In genomic region chr8:108899251-108899771, GRCm38 (mm10) we compare ENCODE assay signal across 18 mouse cellular contexts.
DNase-seq lines count a peak whose midpoint lies in the region; ATAC-seq and TF ChIP-seq lines count a peak whose summit lies in the region.
"Had no signal": no experiment of that assay in that cellular context is flagged by ENCODE, and none has a peak within 500 bp of the region (broad histone marks: within the 10 kb centered on the region; RNA-seq: fewer than 3 reads in every experiment).

No protein-coding gene starts in this region.

- no peak overlapping the region for H3K4me2 ChIP-seq in forebrain, postnatal 0 days (ENCODE audit: low read depth)
- H3K4me2 ChIP-seq in midbrain, embryonic 15.5 days = no peak overlapping the region
- H3K4me2 ChIP-seq in hindbrain, embryonic 13.5 days = no peak overlapping the region
- H3K4me2 ChIP-seq in neural tube, embryonic 13.5 days = no peak overlapping the region

- no peak for DNase-seq in forebrain, embryonic 10.5 days (ENCODE audit: extremely low spot score, low spot score)
- DNase-seq in forebrain, postnatal 0 days = no peak
- DNase-seq in midbrain, embryonic 10.5 days (ENCODE audit: low spot score) = no peak
- no peak for DNase-seq in layer of hippocampus, adult 18-20 months (ENCODE audit: low spot score in 2 of 2)
- no peak for DNase-seq in natural killer cell, adult 2 months (ENCODE audit: low spot score in 2 of 2)
- DNase-seq: adrenal gland, postnatal 14 days; cerebellum, adult 11-12 months; cerebellum, postnatal 25 days; gastrocnemius, postnatal 14 days; heart, adult 2 months; kidney, adult 9 months; lung, adult 18-20 months; retina, postnatal 1 day had no signal

- H3K27ac ChIP-seq in forebrain, embryonic 10.5 days = peak overlapping the region; percentile 69
- no peak overlapping the region for H3K27ac ChIP-seq in forebrain, postnatal 0 days (ENCODE audit: low read depth, low read length)
- H3K27ac ChIP-seq in midbrain, embryonic 10.5 days (replicated peaks) = peak overlapping the region; percentile 81
- H3K27ac ChIP-seq in midbrain, embryonic 15.5 days = no peak overlapping the region
- H3K27ac ChIP-seq in hindbrain, embryonic 13.5 days = peak overlapping the region; percentile 82
- H3K27ac ChIP-seq in neural tube, embryonic 13.5 days (replicated peaks) = peak overlapping the region; percentile 57
- H3K27ac ChIP-seq: heart, adult 2 months had no signal

- no peak overlapping the region for H3K9ac ChIP-seq in forebrain, postnatal 0 days
- no peak overlapping the region for H3K9ac ChIP-seq in midbrain, embryonic 15.5 days
- no peak overlapping the region for H3K9ac ChIP-seq in hindbrain, embryonic 13.5 days
- H3K9ac ChIP-seq in neural tube, embryonic 13.5 days = no peak overlapping the region

- no peaks in the 10 kb centered on the region for H3K9me3 ChIP-seq in forebrain, embryonic 10.5 days
- no peaks in the 10 kb centered on the region for H3K9me3 ChIP-seq in forebrain, postnatal 0 days (ENCODE audit: low read length)
- H3K9me3 ChIP-seq in midbrain, embryonic 10.5 days (replicated peaks) = no peaks in the 10 kb centered on the region
- no peaks in the 10 kb centered on the region for H3K9me3 ChIP-seq in midbrain, embryonic 15.5 days
- H3K9me3 ChIP-seq in hindbrain, embryonic 13.5 days = no peaks in the 10 kb centered on the region
- no peaks in the 10 kb centered on the region for H3K9me3 ChIP-seq in neural tube, embryonic 13.5 days

- no peak overlapping the region for H3K4me3 ChIP-seq in forebrain, embryonic 10.5 days
- H3K4me3 ChIP-seq in forebrain, postnatal 0 days (ENCODE audit: low read depth, low read length) = no peak overlapping the region
- H3K4me3 ChIP-seq in midbrain, embryonic 10.5 days = no peak overlapping the region
- no peak overlapping the region for H3K4me3 ChIP-seq in midbrain, embryonic 15.5 days
- H3K4me3 ChIP-seq in hindbrain, embryonic 13.5 days = no peak overlapping the region
- no peak overlapping the region for H3K4me3 ChIP-seq in neural tube, embryonic 13.5 days
- H3K4me3 ChIP-seq: heart, adult 2 months had no signal

- no peak for TF ChIP-seq CTCF in forebrain, postnatal 0 days (IDR thresholded peaks at IDR 0.05; ENCODE audit: low read depth)

- H3K27me3 ChIP-seq in forebrain, embryonic 10.5 days (ENCODE audit: poor library complexity, severe bottlenecking) = peaks cover 85% of the 10 kb centered on the region
- no peaks in the 10 kb centered on the region for H3K27me3 ChIP-seq in forebrain, postnatal 0 days (ENCODE audit: insufficient read depth, low read length)
- H3K27me3 ChIP-seq in midbrain, embryonic 10.5 days (ENCODE audit: low read depth, poor library complexity, severe bottlenecking) = peaks cover 39% of the 10 kb centered on the region; the same call in 1 of the 2 replicates
- H3K27me3 ChIP-seq in midbrain, embryonic 15.5 days (replicated peaks) = no peaks in the 10 kb centered on the region
- 0 out of 2 replicates have a peak, but pooled peaks cover 26% of the 10 kb centered on the region for H3K27me3 ChIP-seq in hindbrain, embryonic 13.5 days
- no peaks in the 10 kb centered on the region for H3K27me3 ChIP-seq in neural tube, embryonic 13.5 days
- H3K27me3 ChIP-seq: CH12.LX had no signal

- no peak for ATAC-seq in forebrain, postnatal 0 days
- no peak for ATAC-seq in midbrain, embryonic 15.5 days (replicated peaks)
- ATAC-seq in hindbrain, embryonic 13.5 days (ENCODE audit: low FRiP score) = no peak
- ATAC-seq in neural tube, embryonic 13.5 days (ENCODE audit: low read depth) = no peak
- ATAC-seq: activated CD4-positive, CD25-positive, alpha-beta regulatory T cell, adult 4 months had no signal

- H3K36me3 ChIP-seq in forebrain, embryonic 10.5 days (replicated peaks) = peaks cover 8% of the 10 kb centered on the region
- H3K36me3 ChIP-seq in forebrain, postnatal 0 days (ENCODE audit: insufficient read depth) = no peaks in the 10 kb centered on the region
- H3K36me3 ChIP-seq in midbrain, embryonic 10.5 days = peaks cover 12% of the 10 kb centered on the region; the same call in 1 of the 2 replicates
- H3K36me3 ChIP-seq in midbrain, embryonic 15.5 days (replicated peaks) = no peaks in the 10 kb centered on the region
- H3K36me3 ChIP-seq in hindbrain, embryonic 13.5 days = no peaks in the 10 kb centered on the region
- H3K36me3 ChIP-seq in neural tube, embryonic 13.5 days = no peaks in the 10 kb centered on the region

- peaks cover 78% of the 10 kb centered on the region for H3K4me1 ChIP-seq in forebrain, embryonic 10.5 days
- H3K4me1 ChIP-seq in forebrain, postnatal 0 days (ENCODE audit: insufficient read depth) = 0 out of 2 replicates have a peak, but pooled peaks cover 25% of the 10 kb centered on the region
- peaks cover 99% of the 10 kb centered on the region for H3K4me1 ChIP-seq in midbrain, embryonic 10.5 days
- H3K4me1 ChIP-seq in midbrain, embryonic 15.5 days = peaks cover 90% of the 10 kb centered on the region
- peaks cover 94% of the 10 kb centered on the region for H3K4me1 ChIP-seq in hindbrain, embryonic 13.5 days (replicated peaks)
- H3K4me1 ChIP-seq in neural tube, embryonic 13.5 days (replicated peaks) = peaks cover 96% of the 10 kb centered on the region

- 65% methylated on average over 14 of the region's 14 CpGs for WGBS in forebrain, embryonic 10.5 days
- WGBS in forebrain, postnatal 0 days = 63% methylated on average over 14 of the region's 14 CpGs
- WGBS in midbrain, embryonic 10.5 days = 81% methylated on average over 14 of the region's 14 CpGs
- 68% methylated on average over 14 of the region's 14 CpGs for WGBS in midbrain, embryonic 15.5 days
- WGBS in hindbrain, embryonic 13.5 days = 62% methylated on average over 14 of the region's 14 CpGs
- WGBS in neural tube, embryonic 13.5 days = 45% methylated on average over 14 of the region's 14 CpGs

Comparison
In these comparisons a context has a peak if more than half of its experiments do, and no peak if none do; other contexts are left out.
1. H3K27ac ChIP-seq: peak in forebrain, embryonic 10.5 days (single experiment), midbrain, embryonic 10.5 days (single experiment), hindbrain, embryonic 13.5 days (single experiment) and neural tube, embryonic 13.5 days (single experiment); none in forebrain, postnatal 0 days (single experiment) and midbrain, embryonic 15.5 days (single experiment).